Mouse (Mus musculus) midbrain, embryonic 12.5 days (tissue): ENCODE data around the gene Rap1gap. TPM values are rescaled to one million over a fixed set of nuclear protein-coding genes. Genes with fewer than 3 reads are reported as not detected.

Experiments used
- ATAC-seq: fragments of 200-750 bp; cut with Nextera tagmentation; 2 replicates; pipeline ENCODE4 v1.8.0; 2017; ENCODE audit warnings: low read depth, moderate TSS enrichment, moderate library complexity; ENCODE audit not compliant: low FRiP score
- H3K27ac ChIP-seq: fragments of 300-500 bp; sonication (generic); replicated peaks from 2 replicates; pipeline ENCODE4 v1.5.1; 2016; ENCODE audit warnings: mild to moderate bottlenecking
- H3K27me3 ChIP-seq: fragments of 300-500 bp; sonication (generic); 2 replicates; pipeline ENCODE4 v1.6.1; 2016; ENCODE audit warnings: mild to moderate bottlenecking
- H3K36me3 ChIP-seq: fragments of 300-500 bp; sonication (generic); 2 replicates; pipeline ENCODE4 v1.6.1; 2016
- H3K4me1 ChIP-seq: fragments of 300-500 bp; sonication (generic); 2 replicates; pipeline ENCODE4 v1.6.1; 2016
- H3K4me2 ChIP-seq: fragments of 300-500 bp; sonication (generic); replicated peaks from 2 replicates; pipeline ENCODE4 v1.6.1; 2016; ENCODE audit warnings: mild to moderate bottlenecking, moderate library complexity
- H3K4me3 ChIP-seq: fragments of 300-500 bp; sonication (generic); 2 replicates; pipeline ENCODE4 v1.5.1; 2016; ENCODE audit warnings: mild to moderate bottlenecking
- H3K9ac ChIP-seq: fragments of 300-500 bp; sonication (generic); replicated peaks from 2 replicates; pipeline ENCODE4 v1.6.1; 2016; ENCODE audit warnings: mild to moderate bottlenecking, moderate library complexity
- H3K9me3 ChIP-seq: fragments of 300-500 bp; sonication (generic); 2 replicates; pipeline ENCODE4 v1.6.1; 2016; ENCODE audit warnings: mild to moderate bottlenecking
- WGBS: fragments of 180-500 bp; shearing (Covaris S2); methylation state at CpG from one replicate; pipeline ENCODE4 v1.1.7; 2016; 5-methylcytosine and 5-hydroxymethylcytosine counted together
- polyA plus RNA-seq: library from polyadenylated mRNA; unstranded; fragments of >200 nt; fragmentation: Nextera tagmentation; extraction: Ambion mirVana; gene quantifications from 2 replicates; pipeline ENCODE4 v1.2.1, GENCODE M21; 2016

Gene Rap1gap
- polyA plus RNA-seq, 1 experiment from 2014 or later, result 11.6 TPM

DNA sequence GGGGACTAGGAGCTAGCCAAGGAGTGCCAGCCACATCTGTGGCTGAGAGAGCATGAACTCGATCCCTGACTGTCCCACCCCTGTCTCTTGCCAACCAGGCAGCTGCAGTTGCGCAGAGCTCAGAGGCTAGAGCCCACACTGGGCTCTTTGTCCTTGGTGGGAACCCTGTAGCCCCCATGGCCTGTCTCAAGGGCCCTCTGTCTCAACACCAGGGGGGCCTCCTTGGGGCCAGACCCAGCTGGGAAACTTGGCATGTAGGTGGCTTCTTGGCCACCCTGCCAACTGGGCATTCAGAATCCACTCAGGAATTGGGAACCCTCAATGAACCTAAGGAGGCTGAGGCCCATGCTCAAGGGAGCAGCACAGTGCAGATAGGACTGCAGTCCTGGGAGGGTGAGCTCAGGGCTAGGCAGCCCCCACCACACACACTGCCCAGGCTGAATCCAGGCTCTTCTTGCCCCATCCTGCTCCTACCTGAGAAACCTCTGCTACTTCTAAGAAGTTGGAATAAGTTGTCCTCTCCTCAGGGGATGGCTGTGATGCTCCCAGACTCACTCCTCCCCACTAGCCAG is 15.5 kb downstream of the Rap1gap start:
- no peaks in the 10 kb centered on the region for H3K36me3 ChIP-seq
- peaks cover 78% of the 10 kb centered on the region for H3K27me3 ChIP-seq
- H3K27ac ChIP-seq, result no peak overlapping the region
- WGBS, result 81% methylated on average over 2 of the region's 2 CpGs
- H3K4me2 ChIP-seq, result no peak overlapping the region
- H3K9me3 ChIP-seq, result no peaks in the 10 kb centered on the region
- H3K9ac ChIP-seq, result no peak overlapping the region
- H3K4me1 ChIP-seq, result peaks cover 25% of the 10 kb centered on the region
- no peak overlapping the region for H3K4me3 ChIP-seq
- no peak for ATAC-seq

DNA sequence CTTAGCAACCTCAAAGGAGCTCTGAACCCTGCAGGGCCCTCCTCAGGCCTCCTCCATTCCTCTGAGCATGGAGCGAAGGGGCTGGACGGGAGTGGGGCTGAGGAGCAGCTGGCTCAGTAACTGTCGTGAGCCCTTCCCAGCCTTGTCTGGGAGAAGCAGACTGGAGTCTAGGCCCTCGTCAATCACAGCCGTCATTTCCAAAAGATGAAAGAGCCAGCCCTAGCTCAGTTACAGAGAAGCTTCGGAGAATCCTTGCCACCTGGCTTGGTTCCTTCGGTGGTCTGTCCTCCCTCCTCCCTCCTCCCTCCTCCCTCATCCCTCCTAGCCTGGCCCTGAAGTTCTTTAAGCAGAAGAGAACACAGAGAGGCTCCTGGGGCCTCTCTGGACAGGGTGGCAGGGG is 16.2 kb downstream of the Rap1gap start:
- Histone ChIP-seq H3K27ac (no peak overlapping the region), H3K4me1 (peaks cover 25% of the 10 kb centered on the region), H3K4me3 (no peak overlapping the region), H3K4me2 (peak overlapping the region; percentile 72; the same call in 1 of the 2 replicates), H3K36me3 (no peaks in the 10 kb centered on the region), H3K27me3 (peaks cover 82% of the 10 kb centered on the region), H3K9ac (no peak overlapping the region), H3K9me3 (no peaks in the 10 kb centered on the region)
- no peak for ATAC-seq
- WGBS, result 30% methylated on average over 7 of the region's 7 CpGs

DNA sequence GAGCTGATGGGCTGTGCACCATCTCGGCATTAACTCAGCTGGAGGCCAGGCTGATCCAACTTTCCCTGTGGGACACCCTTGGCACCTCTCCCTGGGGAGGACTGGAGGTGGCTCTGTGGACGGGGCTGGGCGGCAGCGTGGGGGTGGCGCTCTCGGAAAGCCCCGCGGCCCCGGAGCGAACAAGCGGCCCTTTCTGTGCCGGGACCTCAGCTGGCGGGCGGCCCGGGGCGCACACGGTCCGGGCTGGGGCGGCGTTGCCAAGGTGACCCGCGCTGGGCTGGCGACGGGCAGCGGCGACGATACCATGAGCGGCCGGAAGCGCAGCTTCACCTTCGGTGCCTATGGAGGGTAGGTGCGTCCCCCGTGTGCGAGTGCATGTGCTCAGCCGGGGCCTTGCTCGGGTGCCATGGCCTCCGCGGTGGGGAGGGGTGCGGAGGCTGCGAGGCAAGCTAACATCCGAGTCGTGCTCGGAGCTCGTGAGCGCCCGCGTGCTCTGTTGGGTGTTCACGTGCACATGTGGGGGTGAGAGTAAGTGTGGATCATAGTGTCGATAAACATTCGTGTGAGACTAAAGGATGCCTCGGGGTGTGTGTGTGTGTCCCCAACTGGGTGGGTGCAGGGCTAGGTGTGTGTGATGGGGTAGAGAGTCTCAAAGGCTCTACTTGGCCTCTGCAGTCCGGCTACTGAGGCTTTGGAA is 17.0 kb downstream of the Rap1gap start:
- no peaks in the 10 kb centered on the region for H3K36me3 ChIP-seq
- peaks cover 27% of the 10 kb centered on the region for H3K4me1 ChIP-seq
- peak; percentile 61; the same call in 1 of the 2 replicates for ATAC-seq
- H3K27ac ChIP-seq, result no peak overlapping the region
- H3K9me3 ChIP-seq, result no peaks in the 10 kb centered on the region
- peak overlapping the region; percentile 38 for H3K4me3 ChIP-seq
- peak overlapping the region; percentile 72 for H3K4me2 ChIP-seq
- H3K27me3 ChIP-seq, result peaks cover 84% of the 10 kb centered on the region
- WGBS, result 6% methylated on average over 52 of the region's 52 CpGs
- H3K9ac ChIP-seq, result peak overlapping the region; percentile 46

DNA sequence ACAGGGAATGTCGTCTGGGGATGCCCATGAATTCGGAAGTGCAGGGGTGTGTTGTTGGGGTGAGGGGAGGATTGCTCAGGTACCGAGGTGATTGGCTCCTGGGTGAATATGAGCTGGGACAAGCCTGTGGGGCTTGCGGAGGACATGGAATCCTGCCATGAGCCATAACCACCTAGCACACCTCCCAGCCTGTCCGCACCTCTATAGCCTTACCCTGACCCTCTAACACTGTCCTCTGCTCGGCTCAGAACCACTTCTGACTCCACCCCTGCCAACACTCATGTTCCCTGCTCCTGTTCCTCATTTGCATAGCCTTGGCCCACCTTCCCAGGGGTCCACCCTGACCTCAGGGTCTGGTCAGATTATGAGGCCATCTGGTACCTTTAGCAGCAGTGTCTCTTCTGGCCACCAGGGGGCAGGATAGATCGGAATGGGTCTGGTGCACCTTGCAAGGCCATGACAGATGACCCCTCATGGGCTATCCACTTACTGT is 18.5 kb downstream of the Rap1gap start:
- H3K36me3 ChIP-seq, result no peaks in the 10 kb centered on the region
- H3K9ac ChIP-seq, result no peak overlapping the region
- ATAC-seq, result no peak
- H3K9me3 ChIP-seq, result no peaks in the 10 kb centered on the region
- peaks cover 75% of the 10 kb centered on the region for H3K27me3 ChIP-seq
- H3K27ac ChIP-seq, result no peak overlapping the region
- H3K4me1 ChIP-seq, result peaks cover 23% of the 10 kb centered on the region
- 53% methylated on average over 7 of the region's 7 CpGs for WGBS
- H3K4me2 ChIP-seq, result no peak overlapping the region
- no peak overlapping the region for H3K4me3 ChIP-seq

DNA sequence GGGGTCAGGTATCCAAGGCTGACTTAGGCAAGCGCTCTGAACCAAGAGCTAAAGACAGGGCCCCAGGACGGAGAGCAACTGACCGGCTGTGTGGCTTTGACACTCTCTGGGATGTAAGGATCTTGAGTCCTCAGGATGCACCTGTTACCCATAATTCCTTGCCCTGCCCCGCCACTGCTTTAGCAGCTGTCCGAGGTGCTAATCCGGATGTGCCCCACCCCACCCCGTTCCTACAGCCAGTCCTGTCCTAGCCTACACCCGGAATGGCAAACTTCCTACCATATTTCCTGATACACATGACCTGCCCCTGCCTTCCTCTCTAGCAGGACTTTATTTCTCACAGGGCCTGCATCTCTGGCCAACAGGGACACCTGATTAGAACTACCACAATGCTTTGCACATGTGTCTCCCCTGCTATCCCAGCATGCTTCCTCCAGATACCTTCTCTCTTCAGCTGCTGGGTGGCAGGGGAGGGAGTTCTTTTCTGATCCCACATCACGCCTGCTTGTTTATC is 20.4 kb downstream of the Rap1gap start:
- no peak overlapping the region for H3K4me3 ChIP-seq
- H3K4me2 ChIP-seq, result no peak overlapping the region
- no peaks in the 10 kb centered on the region for H3K36me3 ChIP-seq
- 38% methylated on average over 9 of the region's 9 CpGs for WGBS
- H3K27ac ChIP-seq, result no peak overlapping the region
- ATAC-seq, result no peak
- H3K4me1 ChIP-seq, result peaks cover 23% of the 10 kb centered on the region
- H3K9ac ChIP-seq, result no peak overlapping the region
- H3K27me3 ChIP-seq, result peaks cover 63% of the 10 kb centered on the region
- H3K9me3 ChIP-seq, result no peaks in the 10 kb centered on the region

DNA sequence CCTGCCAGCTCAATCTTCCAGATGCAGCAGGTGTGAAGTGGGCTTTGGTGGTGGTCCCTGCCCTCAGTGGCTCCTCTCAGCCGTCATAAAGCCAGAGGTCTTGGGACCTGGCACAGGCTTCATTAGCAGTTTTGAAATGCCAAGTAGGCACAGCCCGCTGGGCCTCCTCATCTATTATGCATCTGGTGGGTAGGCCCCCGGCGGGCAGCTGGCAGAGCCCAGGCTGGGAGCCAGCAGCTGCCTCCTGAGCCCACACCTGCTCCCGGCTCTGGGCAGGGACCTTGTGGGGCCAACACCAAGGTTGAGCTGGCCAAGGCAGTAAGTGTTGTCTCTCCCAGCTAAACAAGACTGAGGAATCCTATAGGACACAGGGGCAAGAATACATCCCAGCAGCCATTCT is 21.8 kb downstream of the Rap1gap start:
- H3K27ac ChIP-seq, result no peak overlapping the region
- peaks cover 49% of the 10 kb centered on the region for H3K27me3 ChIP-seq
- no peak overlapping the region for H3K4me3 ChIP-seq
- H3K4me2 ChIP-seq, result no peak overlapping the region
- no peaks in the 10 kb centered on the region for H3K36me3 ChIP-seq
- H3K4me1 ChIP-seq, result peaks cover 13% of the 10 kb centered on the region
- no peaks in the 10 kb centered on the region for H3K9me3 ChIP-seq
- no peak overlapping the region for H3K9ac ChIP-seq
- WGBS, result 80% methylated on average over 5 of the region's 5 CpGs
- ATAC-seq, result no peak

DNA sequence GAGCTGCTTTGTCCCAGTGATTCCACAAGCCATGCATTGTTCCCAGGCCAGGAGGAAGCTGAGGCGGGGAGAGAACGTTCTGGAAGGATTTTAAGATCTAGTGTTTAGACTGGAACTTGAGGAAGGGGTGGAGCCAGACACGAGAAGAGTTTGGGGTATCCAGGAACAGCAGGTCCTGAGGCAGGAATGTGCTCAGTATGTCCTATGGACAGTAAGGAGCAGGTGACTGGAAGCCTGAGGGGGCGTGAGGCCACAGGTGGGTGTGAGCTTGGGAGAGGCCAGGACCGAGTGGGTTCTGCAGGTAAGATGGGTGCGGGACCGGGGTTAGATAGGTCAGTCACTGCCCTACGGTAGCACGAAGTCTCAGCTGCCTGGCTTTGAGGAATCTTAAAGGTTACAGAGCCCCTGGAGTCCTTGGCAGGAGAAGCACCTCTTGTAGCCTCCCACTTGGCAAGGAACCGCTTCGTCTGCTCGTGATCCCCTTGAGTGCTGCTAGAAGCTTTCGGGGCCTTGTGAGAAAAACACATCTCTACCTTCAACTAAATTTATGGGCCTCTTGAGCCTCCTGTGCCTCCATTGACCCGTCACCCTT is 22.8 kb downstream of the Rap1gap start:
- H3K4me1 ChIP-seq, result peaks cover 3% of the 10 kb centered on the region; the same call in 1 of the 2 replicates
- H3K4me2 ChIP-seq, result no peak overlapping the region
- H3K9me3 ChIP-seq, result no peaks in the 10 kb centered on the region
- peaks cover 38% of the 10 kb centered on the region for H3K27me3 ChIP-seq
- H3K27ac ChIP-seq, result no peak overlapping the region
- 86% methylated on average over 14 of the region's 14 CpGs for WGBS
- H3K9ac ChIP-seq, result no peak overlapping the region
- ATAC-seq, result no peak
- H3K36me3 ChIP-seq, result no peaks in the 10 kb centered on the region
- no peak overlapping the region for H3K4me3 ChIP-seq

DNA sequence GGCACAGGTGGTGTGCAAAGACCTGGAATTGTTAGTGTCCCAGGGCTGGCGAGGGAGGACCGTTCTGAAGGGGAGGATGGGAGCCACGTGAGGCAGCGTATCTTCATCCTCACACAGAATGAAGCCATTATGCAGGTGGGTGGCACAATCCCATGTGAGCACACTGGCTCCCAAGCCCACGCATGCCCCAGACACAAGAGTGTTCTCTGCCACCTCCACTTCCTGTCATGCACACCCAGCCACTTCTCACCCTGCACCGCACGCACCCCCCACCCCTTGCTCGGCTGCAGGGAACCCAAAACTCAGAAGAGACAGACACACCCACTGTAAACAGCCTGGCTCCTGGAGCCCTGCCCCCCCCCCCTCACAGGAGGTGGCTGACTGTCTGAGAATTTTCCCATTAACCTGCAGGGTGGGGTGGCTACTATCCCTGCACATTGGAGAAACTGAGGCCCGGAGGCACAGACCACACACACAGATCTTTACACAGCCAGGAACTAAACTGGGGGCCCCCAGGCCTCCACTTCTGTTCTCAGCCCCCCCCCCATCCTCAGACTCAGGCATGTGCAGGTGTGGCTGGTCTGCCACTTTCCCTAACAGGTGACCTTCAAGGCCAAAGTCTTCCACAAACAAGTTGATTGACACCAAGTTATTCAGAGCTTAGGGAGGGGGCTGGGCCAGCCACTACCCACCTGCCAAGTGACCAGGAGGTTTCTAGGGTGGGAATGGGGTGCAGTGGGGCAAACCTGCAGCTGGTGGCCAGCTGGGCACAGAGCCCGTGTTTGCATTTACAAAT is 27.8 kb downstream of the Rap1gap start:
- Histone ChIP-seq H3K27me3 (0 out of 2 replicates have a peak, but pooled peaks cover 2% of the 10 kb centered on the region), H3K36me3 (no peaks in the 10 kb centered on the region), H3K9ac (no peak overlapping the region), H3K27ac (no peak overlapping the region), H3K4me3 (no peak overlapping the region), H3K4me1 (peaks cover 6% of the 10 kb centered on the region; the same call in 1 of the 2 replicates), H3K4me2 (no peak overlapping the region), H3K9me3 (no peaks in the 10 kb centered on the region)
- no peak for ATAC-seq
- WGBS, result 84% methylated on average over 10 of the region's 10 CpGs

DNA sequence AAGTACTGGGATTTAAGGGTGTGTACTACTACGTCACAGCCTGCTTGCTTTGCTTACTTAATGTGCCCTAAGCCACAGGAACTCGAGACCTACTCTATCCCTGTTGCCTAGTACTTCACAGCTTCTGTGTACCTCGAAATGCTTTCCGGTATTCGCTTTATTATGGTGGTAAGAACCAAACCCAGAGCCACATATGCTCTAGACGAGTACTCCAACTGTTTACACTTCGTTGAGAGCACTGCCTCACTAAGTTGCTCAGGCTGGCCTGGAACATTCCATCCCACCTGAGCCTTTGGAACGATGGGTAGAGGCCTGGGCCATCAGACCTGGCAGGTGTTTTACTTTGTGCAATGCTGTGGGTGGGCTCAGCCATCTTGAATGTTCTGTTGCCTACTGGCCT is 30.8 kb downstream of the Rap1gap start:
- Histone ChIP-seq H3K27me3 (no peaks in the 10 kb centered on the region), H3K36me3 (no peaks in the 10 kb centered on the region), H3K9ac (no peak overlapping the region), H3K4me3 (no peak overlapping the region), H3K9me3 (no peaks in the 10 kb centered on the region), H3K27ac (no peak overlapping the region), H3K4me2 (no peak overlapping the region), H3K4me1 (peaks cover 19% of the 10 kb centered on the region)
- WGBS, result 80% methylated on average over 8 of the region's 8 CpGs
- no peak for ATAC-seq

DNA sequence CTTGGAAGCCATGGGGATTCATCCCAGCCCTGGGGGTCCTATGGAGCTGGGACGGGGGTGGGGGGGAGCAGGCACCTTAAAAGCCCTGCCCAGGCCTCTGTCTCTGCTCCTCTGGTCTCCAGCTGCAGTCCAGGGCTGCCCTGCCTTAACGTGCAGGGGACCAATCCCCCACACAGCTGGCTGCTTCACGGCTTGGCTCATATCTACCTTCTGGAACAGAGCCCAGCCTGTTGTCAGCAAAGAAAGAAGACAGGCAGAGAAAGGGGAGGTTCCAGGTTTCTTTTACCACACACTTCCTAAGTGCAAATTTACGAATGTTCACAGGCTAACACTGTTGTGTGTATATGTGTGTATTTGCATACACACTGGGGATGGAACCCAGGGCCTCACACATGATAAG is 31.4 kb downstream of the Rap1gap start:
- Histone ChIP-seq H3K4me2 (no peak overlapping the region), H3K4me1 (peaks cover 19% of the 10 kb centered on the region), H3K27ac (no peak overlapping the region), H3K27me3 (no peaks in the 10 kb centered on the region), H3K36me3 (no peaks in the 10 kb centered on the region), H3K9ac (no peak overlapping the region), H3K9me3 (no peaks in the 10 kb centered on the region), H3K4me3 (no peak overlapping the region)
- WGBS, result 37% methylated on average over 4 of the region's 4 CpGs
- no peak for ATAC-seq

DNA sequence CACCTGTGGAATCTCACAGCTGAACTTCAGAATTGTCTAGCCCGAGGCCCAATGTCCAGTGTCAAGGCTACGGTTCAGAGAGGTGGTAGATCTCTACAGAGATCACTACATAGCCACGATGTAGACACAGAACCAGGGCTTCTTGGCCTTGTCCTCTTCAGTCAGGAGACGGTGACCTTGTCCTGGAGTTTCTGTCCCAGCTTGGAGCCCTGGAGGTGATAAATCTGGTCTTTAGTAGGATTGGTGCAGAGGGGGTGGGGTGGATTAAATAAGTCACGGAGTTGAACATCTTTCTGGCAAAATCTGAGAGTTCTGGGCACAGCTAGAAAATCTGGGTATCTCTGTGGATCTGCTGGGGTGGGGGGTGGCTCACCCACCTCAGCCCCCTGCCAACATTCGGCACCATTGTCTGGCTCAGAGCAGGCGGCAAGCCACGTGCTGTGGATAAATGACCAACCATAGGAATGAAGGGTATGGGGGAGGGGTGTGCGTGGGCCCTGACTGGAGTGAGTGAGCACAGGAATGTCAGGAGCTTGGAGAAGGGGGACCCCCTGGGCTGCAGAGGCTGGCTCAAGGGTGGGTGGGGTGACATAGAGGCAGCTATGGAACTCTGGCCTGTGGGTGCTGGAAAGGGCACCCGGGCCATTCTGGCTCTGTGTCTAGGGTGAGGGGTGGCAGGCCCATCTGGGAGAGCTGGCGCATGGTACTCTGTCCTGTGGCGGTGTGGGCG is 32.8 kb downstream of the Rap1gap start:
- ATAC-seq, result no peak
- Histone ChIP-seq H3K27me3 (no peaks in the 10 kb centered on the region; the same call in 1 of the 2 replicates), H3K4me3 (no peak overlapping the region), H3K9ac (no peak overlapping the region), H3K9me3 (no peaks in the 10 kb centered on the region), H3K4me1 (peaks cover 19% of the 10 kb centered on the region), H3K4me2 (no peak overlapping the region), H3K27ac (no peak overlapping the region), H3K36me3 (no peaks in the 10 kb centered on the region)
- WGBS, result 74% methylated on average over 13 of the region's 13 CpGs
